Mouse (Mus musculus) liver, postnatal 0 days (tissue): Measurements from ENCODE around the gene E330009J07Rik.

ENCODE experiments used
- CTCF ChIP-seq: sonication (generic); IDR thresholded peaks from 2 replicates; pipeline ENCODE4 v1.5.1; 2016; ENCODE audit warnings: antibody characterized with exemption, low read depth
- EP300 ChIP-seq: IDR thresholded peaks from 2 replicates; pipeline ENCODE4 v1.6.1; 2016; ENCODE audit warnings: antibody characterized with exemption, low read depth, mild to moderate bottlenecking

DNA sequence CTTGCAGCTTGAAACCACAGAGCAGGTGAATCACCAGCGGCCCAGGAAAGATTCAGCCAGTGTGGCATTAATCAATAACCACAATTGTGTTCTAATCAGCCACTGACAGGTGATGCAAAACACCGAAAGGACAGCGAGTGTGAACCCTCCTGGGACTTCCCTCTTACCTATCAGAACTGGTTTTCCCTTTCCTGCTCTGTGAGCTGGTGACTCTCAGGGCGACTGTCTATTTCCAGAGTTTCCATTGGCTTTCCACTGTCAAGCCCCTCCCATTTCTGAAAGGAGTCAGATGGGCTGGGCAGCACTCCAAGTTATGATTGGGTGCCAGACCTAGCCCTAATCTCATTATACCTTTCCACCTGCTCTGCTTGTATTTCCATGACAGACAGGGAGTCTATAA is 4.6 kb downstream of the E330009J07Rik start:
- TF ChIP-seq EP300 (no peak), CTCF (no peak)
